Mouse (Mus musculus) urinary bladder, adult 18-20 months (tissue): ENCODE measurements at regions not wholly inside any gene's neighbourhood (a gene's known extent, or its start where the extent isn't known, plus 50 kb on each side); places are given as distances from the start of the nearest gene placed in this dataset.

Experiments used
- DNase-seq, 2 experiments: peaks; one replicate each; pipeline ENCODE4 v3.0.0; 2022; ENCODE audit warnings: low spot score in 2 of 2, mixed read lengths in 2 of 2

DNA sequence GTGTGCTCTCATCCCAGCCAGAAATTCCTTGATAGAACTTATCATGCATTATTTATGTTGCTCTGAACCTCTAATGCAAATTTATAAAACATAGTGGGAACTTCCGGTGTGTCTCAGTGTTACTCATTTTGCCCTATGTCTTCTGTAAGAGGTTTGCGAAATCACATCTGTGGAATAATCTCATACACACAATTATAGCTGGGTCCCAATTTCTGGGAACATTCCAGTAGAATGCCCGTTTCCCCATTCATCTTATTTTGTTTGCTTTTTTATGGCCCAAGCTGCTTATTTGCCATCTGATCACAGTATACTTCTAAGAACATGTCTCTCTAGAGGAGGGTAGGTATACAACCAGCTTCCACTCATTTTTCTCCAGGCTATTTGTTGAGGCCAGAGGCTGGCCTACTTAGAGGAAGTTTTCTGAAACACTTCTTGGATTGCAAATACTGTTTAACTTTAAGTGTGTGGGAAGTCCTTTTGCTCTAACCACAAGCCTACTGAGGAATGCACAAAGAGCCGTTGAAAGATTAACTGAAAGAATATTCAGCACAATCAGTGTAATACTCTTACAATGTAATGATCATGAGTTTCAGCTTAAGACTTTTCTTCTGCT lies 474.1 kb upstream of the Slit2 start:
- no peak for DNase-seq

DNA sequence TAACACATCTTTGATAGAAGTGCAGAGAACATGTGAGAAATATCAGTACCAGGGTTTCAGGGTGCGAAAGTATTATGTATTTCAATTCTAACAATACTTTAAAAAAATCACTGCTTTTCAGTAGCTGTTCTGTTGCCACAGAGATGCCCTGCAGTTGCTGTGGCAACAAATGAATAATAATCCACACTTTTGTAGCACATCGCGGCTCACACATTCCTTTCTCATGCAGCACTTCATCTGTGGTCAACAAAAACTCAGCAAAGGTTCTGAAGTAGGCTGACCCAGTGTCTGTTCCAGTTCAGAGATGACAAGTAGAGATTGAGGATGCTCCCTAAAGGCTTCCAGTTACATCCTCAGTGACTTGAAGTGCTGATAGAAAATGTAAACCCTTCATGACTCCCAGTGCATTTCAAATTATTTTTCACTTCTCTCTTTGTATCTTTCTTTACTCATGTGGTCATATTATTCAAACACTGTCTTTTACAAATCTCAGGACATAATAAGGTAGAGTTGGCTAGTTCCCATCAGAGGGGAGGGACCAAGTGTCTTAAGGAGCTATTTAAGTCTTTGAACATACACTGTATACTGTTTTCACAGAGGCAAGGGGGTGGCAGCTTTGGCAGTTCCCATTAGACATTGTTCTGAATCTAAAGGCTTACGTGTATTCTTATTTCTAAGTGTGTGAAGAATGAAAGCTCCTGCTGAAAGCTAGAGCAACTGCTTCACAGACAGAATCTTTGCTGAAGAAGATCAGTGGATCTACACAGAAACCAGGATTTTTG lies 460.6 kb upstream of the Slit2 start:
- DNase-seq, result no peak

DNA sequence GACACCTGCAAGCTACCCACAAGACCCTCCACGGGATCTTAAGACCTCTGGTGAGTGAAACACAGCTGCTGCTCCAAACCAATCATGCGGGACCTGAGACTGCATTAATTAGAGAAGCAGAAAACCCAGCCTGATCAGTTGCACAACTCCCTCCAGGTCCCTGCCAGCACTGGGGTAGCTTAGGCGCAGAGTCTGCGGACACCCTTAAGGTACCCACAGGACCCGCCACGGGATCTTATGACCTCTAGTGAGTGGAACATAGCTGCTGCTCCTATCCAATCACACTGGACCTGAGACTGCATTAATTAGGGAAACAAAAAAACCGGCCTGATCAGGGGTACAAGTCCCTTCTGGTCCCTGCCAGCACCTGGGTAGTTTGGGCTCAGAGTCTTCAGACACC lies 454.3 kb upstream of the Slit2 start:
- no peak for DNase-seq

DNA sequence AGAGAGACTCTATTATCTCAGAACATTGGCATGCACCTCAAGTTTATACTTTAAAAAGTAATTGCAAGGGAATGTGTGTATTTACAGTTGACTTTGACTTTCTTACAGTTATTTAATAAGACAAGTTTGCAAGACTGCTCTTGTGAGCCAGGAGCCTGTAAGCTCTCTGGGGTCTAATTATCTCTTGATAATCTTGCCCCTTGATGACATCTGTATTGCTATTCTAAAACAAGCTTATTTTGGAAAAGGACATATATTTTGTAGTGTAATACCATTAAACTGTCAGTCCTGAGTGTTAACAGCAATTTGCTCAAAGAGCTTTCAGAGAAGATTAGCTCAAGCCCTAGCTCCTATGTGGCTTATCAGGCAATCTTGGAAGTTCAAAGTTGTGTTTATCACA lies 445.4 kb upstream of the Slit2 start:
- no peak for DNase-seq

DNA sequence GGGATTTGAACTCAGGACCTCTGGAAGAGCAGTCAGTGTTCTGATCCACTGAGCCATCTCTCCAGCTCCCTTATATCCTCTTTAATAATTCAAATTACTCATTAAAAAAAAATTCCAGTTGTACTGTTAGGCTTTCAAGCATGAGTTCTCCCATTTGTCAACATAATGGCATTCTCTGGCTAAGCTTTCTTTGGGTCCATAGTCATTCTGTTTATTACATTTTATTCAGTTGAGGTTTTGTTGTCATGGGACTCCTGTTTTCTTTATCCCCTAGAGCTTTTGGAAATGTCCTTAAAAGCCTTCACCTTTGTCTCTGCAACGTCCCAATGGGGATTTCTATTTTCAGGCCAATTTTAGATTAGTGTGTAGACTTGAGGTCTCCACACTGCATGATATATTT lies 440.7 kb upstream of the Slit2 start:
- DNase-seq, result no peak

DNA sequence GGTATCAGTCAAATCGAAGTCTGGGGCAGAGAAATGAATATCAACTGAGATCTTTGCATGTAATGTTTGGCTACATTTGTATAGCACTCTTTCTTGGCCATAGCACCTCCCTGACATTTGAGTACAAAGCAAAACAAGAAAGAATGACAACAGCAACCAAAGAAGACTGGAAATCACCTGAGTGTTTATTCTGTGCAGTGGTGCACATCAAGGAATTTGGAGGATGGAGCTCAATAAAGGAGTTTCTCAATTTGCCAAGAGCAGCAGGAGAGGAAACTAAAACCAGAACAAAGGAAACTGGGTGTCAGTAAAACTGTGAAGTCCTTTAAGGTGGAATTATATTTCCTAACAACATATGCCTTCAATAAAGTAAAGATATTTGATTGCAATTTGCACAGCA lies 426.2 kb upstream of the Slit2 start:
- no peak for DNase-seq

DNA sequence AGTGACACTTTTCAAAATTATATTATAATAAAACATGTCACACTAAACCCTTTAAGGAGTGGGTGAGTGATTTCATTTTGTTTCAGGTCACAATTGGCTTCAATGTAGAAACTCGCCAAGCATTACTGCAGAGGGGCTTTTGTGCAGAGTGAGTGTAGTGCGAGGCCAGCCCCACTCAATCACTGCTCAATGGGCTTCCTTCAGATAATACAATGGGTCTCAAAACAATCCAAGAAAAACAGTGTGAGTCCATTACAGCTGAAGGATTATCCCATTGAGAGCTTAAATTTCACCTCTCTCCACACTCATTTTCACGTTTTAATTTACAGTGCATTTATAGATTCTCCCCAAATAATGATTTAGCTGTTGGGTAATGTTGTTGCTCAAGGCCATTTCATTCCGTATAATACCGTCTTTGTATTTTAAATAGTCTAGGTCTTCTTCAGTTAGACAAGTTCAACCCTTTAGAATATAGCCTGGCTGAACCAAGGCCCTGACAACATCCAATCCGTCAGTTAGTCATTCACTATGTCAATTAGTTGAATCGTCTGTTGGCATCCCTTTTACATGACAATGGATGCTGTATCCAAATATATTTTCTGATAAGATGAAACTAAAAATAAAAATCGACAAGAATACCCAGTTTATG lies 425.7 kb upstream of the Slit2 start:
- no peak for DNase-seq
